Mouse (Mus musculus): ENCODE measurements around the gene Hoxb6. TPM values are rescaled to one million over a fixed set of nuclear protein-coding genes. Genes with fewer than 3 reads are reported as not detected.

The Hoxb6 gene
- not detected for polyA plus RNA-seq (2017; shearing (Covaris generic))

GRCm38 (mm10) chr11:96291681-96292564, at the start of gene Hoxb6:
Gene Hoxb6, plus strand, starts transcription at chr11:96292476.

GRCm38 (mm10) chr11:96270996-96271540, 21.2 kb upstream of the Hoxb6 start, which contains the start of gene Hoxb9:
Gene Hoxb9, plus strand, starts transcription at chr11:96271457.

GRCm38 (mm10) chr11:96281855-96282570, 10.3 kb upstream of the Hoxb6 start, which contains the start of gene Hoxb8:
Gene Hoxb8, plus strand, starts transcription at chr11:96281905.

GRCm38 (mm10) chr11:96285771-96286738, 6.2 kb upstream of the Hoxb6 start, which contains the start of gene Hoxb7:
Gene Hoxb7, plus strand, starts transcription at chr11:96286623.

GRCm38 (mm10) chr11:96303151-96304099, 11.1 kb downstream of the Hoxb6 start, which contains the start of gene Hoxb5:
Gene Hoxb5, plus strand, starts transcription at chr11:96303336.

GRCm38 (mm10) chr11:96317608-96318367, 25.5 kb downstream of the Hoxb6 start, which contains the start of gene Hoxb4:
Gene Hoxb4, plus strand, starts transcription at chr11:96318267.

GRCm38 (mm10) chr11:96323154-96323553, 30.9 kb downstream of the Hoxb6 start, which contains the start of gene Hoxb3:
Gene Hoxb3, plus strand, starts transcription at chr11:96323326.

GRCm38 (mm10) chr11:96350341-96350624, 58.0 kb downstream of the Hoxb6 start, which contains the start of gene Hoxb2:
Gene Hoxb2, plus strand, starts transcription at chr11:96350525.

Other genes with a start within 250 kb of the Hoxb6 start
- 46.6 TPM for gene Ube2z, start 227.1 kb upstream of the Hoxb6 start, polyA plus RNA-seq (2017; shearing (Covaris generic))
- gene Atp5g1, start 216.8 kb upstream of the Hoxb6 start, polyA plus RNA-seq (2017; shearing (Covaris generic)): 247 TPM
- not detected for gene Calcoco2, start 180.5 kb upstream of the Hoxb6 start, polyA plus RNA-seq (2017; shearing (Covaris generic))
- not detected for gene Ttll6, start 158.7 kb upstream of the Hoxb6 start, polyA plus RNA-seq (2017; shearing (Covaris generic))
- not detected for gene Hoxb13, start 98.2 kb upstream of the Hoxb6 start, polyA plus RNA-seq (2017; shearing (Covaris generic))
- not detected for gene Hoxb9, start 21.0 kb upstream of the Hoxb6 start, polyA plus RNA-seq (2017; shearing (Covaris generic))
- not detected for gene Hoxb8, start 10.6 kb upstream of the Hoxb6 start, polyA plus RNA-seq (2017; shearing (Covaris generic))
- gene Hoxb7, start 5.9 kb upstream of the Hoxb6 start, polyA plus RNA-seq (2017; shearing (Covaris generic)): not detected
- gene Hoxb5, start 10.9 kb downstream of the Hoxb6 start, polyA plus RNA-seq (2017; shearing (Covaris generic)): not detected
- 0.22 TPM for gene Hoxb4, start 25.8 kb downstream of the Hoxb6 start, polyA plus RNA-seq (2017; shearing (Covaris generic))
- gene Hoxb3, start 30.9 kb downstream of the Hoxb6 start, polyA plus RNA-seq (2017; shearing (Covaris generic)): not detected
- not detected for gene Hoxb2, start 58.0 kb downstream of the Hoxb6 start, polyA plus RNA-seq (2017; shearing (Covaris generic))
- gene Hoxb1, start 73.3 kb downstream of the Hoxb6 start, polyA plus RNA-seq (2017; shearing (Covaris generic)): not detected
- gene Skap1, start 172.1 kb downstream of the Hoxb6 start, polyA plus RNA-seq (2017; shearing (Covaris generic)): 742 TPM